Mouse (Mus musculus) G1E (cell line): ENCODE measurements at regions not wholly inside any gene's neighbourhood (a gene's known extent, or its start where the extent isn't known, plus 50 kb on each side); places are given as distances from the start of the nearest gene placed in this dataset.

Source experiments
- CTCF ChIP-seq: IDR thresholded peaks from 2 replicates; pipeline ENCODE4 v1.5.1; 2012; ENCODE audit warnings: low read depth, low read length, inconsistent platforms, mixed read lengths
- GATA1 ChIP-seq: IDR thresholded peaks from 2 replicates; pipeline ENCODE4 v1.6.1; 2012; ENCODE audit warnings: borderline replicate concordance, low read length, inconsistent platforms, mixed read lengths
- POLR2AphosphoS5 ChIP-seq: IDR thresholded peaks from 2 replicates; pipeline ENCODE4 v1.6.1; 2012; ENCODE audit warnings: low read depth, low read length, inconsistent platforms; ENCODE audit not compliant: insufficient replicate concordance
- TAL1 ChIP-seq: conservative IDR thresholded peaks from 2 replicates; pipeline ENCODE4 v1.6.1; 2012; ENCODE audit warnings: low read depth, low read length, inconsistent platforms, mixed read lengths

DNA sequence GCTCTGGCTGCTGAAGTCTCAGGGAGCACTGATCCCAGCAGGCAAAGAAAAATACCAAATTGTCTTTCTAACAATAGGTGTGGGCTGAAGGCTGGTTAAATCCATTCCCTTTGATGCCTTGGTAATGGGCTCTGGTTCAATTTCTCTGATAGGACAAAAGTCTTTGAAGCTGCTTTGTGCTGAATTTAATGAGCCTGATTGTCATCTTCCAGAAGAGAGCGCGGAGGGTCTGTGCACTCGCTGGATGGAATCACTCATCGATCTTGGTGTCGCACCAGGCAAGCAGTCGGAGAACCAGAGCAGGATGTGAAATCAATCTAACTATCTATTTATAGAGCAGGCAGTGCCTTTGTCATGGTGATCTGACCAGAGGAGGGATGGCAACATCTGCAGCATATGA lies 274.6 kb upstream of the Trib2 start:
- TF ChIP-seq CTCF (no peak), TAL1 (no peak), GATA1 (no peak), POLR2AphosphoS5 (no peak)
